Mouse (Mus musculus): Measurements from ENCODE around the gene Bcan.

GRCm38 (mm10) chr3:87958967-87959366 is 41.1 kb downstream of the Bcan start:
- TF ChIP-seq GATA1 (IDR thresholded peaks at IDR 0.05; ENCODE audit: borderline replicate concordance, low read length) = no peak
- TF ChIP-seq FLI1 (IDR thresholded peaks at IDR 0.05; ENCODE audit: low read length) = no peak
